Mouse (Mus musculus): Measurements from ENCODE around the gene Acod1.

DNA sequence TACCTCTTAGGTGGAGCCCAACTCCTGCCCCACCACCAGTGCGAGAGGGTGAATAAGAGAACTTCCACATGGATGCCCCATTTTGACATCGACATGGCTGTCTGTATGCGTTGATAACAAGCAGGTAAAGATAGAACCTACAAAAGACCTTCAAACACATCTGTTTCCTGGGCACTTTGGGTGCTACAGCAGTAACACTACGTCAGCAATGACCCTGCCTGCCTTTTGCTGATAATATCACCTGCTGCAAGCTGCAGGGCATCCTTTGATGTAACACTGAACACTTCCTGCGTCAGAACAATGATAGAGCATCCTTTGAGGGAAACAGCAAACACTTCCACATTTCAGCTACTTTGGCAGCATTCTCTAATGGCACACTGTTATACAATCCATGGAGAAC, 29.8 kb upstream of the Acod1 start:
- no peak for TF ChIP-seq CTCF (IDR thresholded peaks at IDR 0.05; ENCODE audit: low read depth)
- TF ChIP-seq EP300 (optimal IDR thresholded peaks at IDR 0.05) = no peak
